Mouse (Mus musculus): ENCODE data around the gene Pstk. TPM values are rescaled to one million over a fixed set of nuclear protein-coding genes. Genes with fewer than 3 reads are reported as not detected.
A peak's percentile ranks its signal among the peaks of the same experiment; 100 is the strongest.

Pstk gene
- total RNA-seq, 2 experiments from 2014 or later = 33.4 to 43.4 TPM

DNA sequence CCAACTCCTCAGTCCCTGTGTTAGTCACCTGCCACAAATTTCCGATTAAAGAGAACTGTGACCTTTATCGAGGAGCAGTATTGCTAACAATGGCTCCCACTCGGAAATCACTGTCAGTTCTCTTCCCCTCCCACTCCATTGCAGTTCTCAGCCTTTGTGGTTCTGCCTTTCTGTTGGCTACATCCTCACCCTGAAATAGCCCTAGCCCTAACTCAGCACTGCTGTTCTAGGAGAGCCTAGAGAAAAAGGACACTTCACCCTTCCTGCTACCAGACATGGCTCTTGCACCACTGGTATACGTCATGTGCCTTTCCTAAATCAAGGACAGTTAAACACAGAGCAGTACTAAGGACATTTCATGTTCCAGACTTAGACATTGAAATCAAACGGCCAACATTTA is 56.4 kb downstream of the Pstk start:
- DNase-seq = no peak
- Histone ChIP-seq H3K4me3 (no peak overlapping the region), H3K27ac (no peak overlapping the region)
- intact Hi-C loops (cut with DNase I) = no loop called here
- TF ChIP-seq CTCF (IDR thresholded peaks at IDR 0.05) = no peak

DNA sequence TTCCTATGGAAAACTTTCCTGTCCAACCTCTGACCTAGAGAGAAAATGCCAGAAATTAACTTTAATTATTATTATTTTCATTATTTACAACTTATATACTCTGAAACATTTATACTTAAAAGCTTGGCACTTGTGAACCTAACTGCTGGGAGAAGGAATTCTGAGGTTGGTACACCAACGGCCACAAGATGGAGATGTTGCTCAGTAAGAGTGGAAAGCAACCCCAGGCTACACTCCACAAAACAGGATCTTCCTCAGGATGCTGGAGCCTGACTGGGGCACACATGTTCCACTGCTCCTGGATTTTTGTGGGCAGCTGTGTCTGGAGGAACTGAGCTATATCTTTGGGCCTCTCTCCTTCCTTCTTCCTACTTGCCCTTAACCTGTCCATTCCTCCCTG is 61.3 kb downstream of the Pstk start:
- DNase-seq = peak; percentile 22
- Histone ChIP-seq H3K4me3 (no peak overlapping the region), H3K27ac (no peak overlapping the region)
- peak; percentile 51 for TF ChIP-seq CTCF (IDR thresholded peaks at IDR 0.05)
- intact Hi-C loops (cut with DNase I) = loop anchor here (1.0 kb wide), 1 partner anchor 450 kb away; no protein-coding TSS in a partner anchor

DNA sequence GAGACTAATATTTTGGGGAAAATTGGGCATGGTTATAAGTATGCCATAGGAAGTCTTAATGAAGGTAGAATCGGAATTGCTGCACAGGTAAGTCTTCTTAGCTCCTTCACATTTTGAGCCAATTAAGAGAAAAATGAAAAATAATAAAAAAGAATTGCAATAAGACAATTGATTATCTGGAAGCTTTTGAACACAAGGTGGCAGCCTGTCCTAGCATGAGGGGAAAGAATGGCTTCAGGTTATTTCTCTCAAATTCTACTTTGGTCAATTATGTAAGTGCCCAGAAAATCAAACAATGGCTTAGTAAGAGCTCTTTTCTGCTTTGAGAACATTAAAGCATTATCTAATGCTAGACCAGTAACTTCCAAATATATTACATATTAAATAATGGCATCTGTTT is 63.3 kb downstream of the Pstk start:
- no peak for TF ChIP-seq CTCF (IDR thresholded peaks at IDR 0.05)
- intact Hi-C loops (cut with DNase I) = no loop called here
- Histone ChIP-seq H3K4me3 (no peak overlapping the region), H3K27ac (no peak overlapping the region)
- DNase-seq = no peak

DNA sequence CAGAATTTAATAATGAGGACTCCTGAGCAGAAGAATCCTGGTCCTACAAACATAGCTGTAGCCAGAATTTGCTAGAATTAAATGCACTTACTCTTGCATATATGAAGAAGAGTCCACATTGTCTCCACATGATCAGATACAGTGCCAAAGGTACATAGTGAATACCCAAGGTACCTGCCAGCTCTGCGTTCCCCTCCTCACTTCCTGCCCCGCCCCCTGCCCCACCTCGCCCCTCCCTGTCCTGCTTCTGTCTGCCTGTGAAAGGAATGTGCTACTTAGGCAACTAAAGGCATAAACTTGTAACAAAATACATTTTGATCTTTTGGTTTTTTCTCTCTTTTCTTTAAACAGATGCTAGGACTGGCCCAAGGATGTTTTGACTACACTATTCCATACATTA is 66.1 kb downstream of the Pstk start:
- H3K4me3 ChIP-seq = no peak overlapping the region
- TF ChIP-seq CTCF (IDR thresholded peaks at IDR 0.05) = no peak
- DNase-seq = no peak
- intact Hi-C loops (cut with DNase I) = no loop called here
- no peak overlapping the region for H3K27ac ChIP-seq

Other genes with a start within 250 kb of the Pstk start
- gene 4933402N03Rik, start 224.8 kb upstream of the Pstk start, total RNA-seq (2021) = not detected
- gene 5430419D17Rik, start 196.7 kb upstream of the Pstk start, total RNA-seq (2021) = not detected
- under 1 TPM; 0.38 to 0.86 TPM for gene Cuzd1, start 48.8 kb upstream of the Pstk start, total RNA-seq (2021)
- gene Fam24b, start 41.6 kb upstream of the Pstk start, total RNA-seq (2021) = not detected
- not detected for gene Fam24a, start 37.3 kb upstream of the Pstk start, total RNA-seq (2021)
- 10 to 100 TPM; 18.5 to 24.0 TPM for gene 2310057M21Rik, start 8.4 kb upstream of the Pstk start, total RNA-seq (2021)
- 10 to 100 TPM; 35.4 to 36.2 TPM for gene Ikzf5, start 39.4 kb downstream of the Pstk start, total RNA-seq (2021)
- 100 to 1,000 TPM; 143 to 219 TPM for gene Acadsb, start 39.5 kb downstream of the Pstk start, total RNA-seq (2021)
- gene Hmx3, start 171.7 kb downstream of the Pstk start, total RNA-seq (2021) = not detected
- gene Hmx2, start 177.6 kb downstream of the Pstk start, total RNA-seq (2021) = not detected
- 10 to 100 TPM; 28.9 to 31.2 TPM for gene Bub3, start 189.1 kb downstream of the Pstk start, total RNA-seq (2021)